Mouse (Mus musculus): ENCODE data around the gene Phactr3.
A peak's percentile ranks its signal among the peaks of the same experiment; 100 is the strongest.
"Not testable (repeated sequence)": the region's sequence is repeated elsewhere in the genome, so short reads cannot be mapped to it uniquely, and the experiment has no call there.

The Phactr3 gene

DNA sequence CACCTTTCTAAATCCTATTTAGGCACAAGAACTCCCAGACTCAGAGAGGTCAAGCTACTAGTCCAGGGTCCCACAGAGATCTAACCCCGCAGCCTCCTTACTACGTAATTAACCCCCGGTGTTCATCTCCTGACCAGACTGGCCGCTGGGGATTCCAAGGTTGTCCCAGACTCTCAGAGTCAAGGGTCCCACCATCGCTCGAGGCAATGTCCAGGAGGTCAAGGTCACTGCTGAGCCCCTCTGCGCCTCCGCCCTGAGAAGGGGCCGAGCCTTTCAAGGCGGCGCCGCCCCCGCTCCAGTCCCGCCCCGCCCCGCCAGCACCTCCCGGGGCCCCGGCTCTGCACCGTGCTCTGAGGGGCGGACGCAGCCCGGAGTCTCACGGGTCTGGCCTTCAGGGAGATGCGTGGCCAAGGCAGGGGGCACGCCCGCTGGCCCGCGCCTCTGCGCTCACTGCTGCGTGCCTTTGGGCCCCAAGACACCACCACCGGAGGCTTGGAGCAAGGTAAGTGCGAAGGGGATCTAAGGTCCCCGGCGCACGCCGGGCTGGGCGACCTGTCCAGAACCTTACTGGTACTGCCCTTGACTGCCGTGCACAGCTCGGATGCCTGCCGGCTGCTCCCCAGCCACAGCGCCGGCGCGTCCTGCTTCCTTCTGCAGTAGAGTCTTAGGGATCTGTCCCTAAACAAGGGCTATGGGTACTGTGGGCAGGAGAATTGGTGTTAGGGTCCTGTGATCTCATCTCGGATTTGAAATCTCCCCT is at the start of gene Phactr3:
Gene Phactr3, plus strand, starts transcription at position 175 of the 760 bp plus-strand sequence.
- DNase-seq (ENCODE audit: low spot score in 2 of 2), result peak in 1 of 2 experiments; percentile 23

DNA sequence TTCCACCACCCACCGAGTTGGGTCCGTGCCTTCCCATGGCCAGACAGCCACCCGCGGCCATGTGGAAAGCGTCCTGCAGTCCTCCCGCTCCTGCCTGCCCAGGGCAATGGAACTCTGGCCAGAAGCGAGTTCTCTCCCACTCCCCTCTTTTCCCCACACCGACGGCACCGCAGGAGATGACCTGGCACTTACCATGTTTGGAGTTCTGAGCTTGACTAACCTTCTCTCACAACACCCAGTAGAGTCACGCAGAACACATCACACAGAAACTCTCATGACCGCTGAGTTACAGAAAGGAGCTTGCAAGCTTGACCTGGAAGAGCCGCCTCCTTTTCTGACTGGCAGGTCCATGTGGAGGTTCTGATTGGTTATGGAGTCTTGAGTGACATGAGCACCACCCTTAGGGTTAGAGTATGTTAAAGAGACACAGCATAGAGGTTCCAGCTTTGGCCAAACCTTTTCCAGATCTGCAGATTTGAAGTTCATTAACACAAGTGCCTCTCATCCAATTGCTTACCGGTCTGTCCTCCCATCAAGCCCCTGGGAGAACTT is 40.5 kb upstream of the Phactr3 start, which contains the start of gene Zfp931:
Gene Zfp931, minus strand, starts transcription at position 311 of the 552 bp plus-strand sequence.
- DNase-seq (ENCODE audit: low spot score in 2 of 2), result not testable (repeated sequence)

DNA sequence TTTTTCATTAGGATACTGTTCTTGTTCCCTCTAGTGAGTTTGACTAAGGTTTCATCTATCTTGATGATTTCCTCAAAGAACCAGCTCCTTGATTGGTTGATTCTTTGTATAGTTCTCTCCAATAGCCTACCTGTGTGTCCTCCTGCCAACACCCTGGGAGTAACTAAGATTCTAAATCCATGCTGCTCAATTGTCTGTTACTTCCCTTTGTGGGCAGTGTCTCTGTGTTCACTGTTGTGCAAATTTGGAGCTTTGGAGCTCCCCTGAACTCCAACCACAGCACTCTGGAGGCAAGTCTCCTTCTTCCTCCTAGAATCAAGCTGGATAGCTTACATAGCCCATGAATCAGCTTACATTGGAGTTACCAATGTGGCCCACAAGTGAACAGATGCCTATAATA is 29.2 kb upstream of the Phactr3 start:
- no peak for DNase-seq (ENCODE audit: low spot score in 2 of 2)

DNA sequence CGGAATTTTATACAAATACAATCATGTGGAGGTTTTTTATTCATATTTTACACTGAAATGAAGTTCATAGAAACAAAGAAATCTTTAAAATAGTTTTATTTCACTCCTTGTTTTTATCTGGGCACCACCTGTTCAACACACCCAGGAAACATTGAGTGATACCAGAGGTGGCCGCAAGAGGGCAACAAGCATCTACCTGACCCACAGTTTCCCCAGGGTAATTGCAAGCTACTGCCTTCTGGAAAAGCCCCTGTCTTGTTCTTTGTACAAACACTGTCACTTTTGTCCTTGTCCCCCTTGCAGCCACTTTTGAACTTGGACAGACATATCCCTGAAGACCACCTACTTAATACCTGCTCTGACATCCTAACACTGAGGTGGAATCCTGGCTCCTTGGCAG is 20.8 kb upstream of the Phactr3 start:
- peak; percentile 49 to 62 for DNase-seq (ENCODE audit: low spot score in 2 of 2)

DNA sequence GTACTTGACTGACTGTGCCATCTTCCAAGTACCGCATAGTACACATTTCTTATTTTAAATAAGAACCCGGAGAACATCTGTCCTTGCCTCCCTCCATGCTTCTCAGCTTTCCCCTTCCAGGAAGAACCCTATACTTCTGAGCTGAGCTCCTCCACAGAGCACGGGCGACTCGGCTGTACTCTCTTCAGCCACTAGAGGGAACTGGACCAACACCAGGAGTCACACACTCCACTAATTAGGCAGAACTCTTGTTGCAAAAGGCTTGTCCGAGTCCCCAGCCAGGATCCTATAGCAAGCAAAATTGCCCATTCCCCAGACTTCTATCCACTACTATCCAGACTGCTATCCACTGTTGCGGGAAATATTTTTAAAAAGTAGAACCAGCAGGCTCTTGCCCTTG is 16.8 kb upstream of the Phactr3 start:
- peak in 1 of 2 experiments; percentile 60 for DNase-seq (ENCODE audit: low spot score in 2 of 2)

DNA sequence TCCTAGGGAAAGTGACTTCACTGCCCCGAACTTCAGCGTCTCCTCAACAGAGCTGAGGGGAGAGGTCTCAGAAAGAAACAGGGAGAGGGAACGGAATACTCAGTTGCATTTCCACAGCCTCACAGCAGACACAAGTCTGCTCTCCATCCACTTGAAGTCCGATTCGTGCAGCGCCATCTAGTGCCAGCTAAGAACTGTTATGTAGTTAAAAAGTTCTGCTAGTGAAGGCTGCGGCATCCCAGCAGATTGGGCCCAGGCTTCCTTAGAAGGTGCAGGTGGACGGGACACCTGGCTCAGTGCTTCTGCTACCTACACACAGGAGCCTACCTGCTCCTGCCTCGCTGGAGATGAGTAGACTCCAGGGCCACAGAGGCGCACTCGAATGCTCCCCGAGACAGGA is 829 bp upstream of the Phactr3 start:
- peak; percentile 40 to 49 for DNase-seq (ENCODE audit: low spot score in 2 of 2)

DNA sequence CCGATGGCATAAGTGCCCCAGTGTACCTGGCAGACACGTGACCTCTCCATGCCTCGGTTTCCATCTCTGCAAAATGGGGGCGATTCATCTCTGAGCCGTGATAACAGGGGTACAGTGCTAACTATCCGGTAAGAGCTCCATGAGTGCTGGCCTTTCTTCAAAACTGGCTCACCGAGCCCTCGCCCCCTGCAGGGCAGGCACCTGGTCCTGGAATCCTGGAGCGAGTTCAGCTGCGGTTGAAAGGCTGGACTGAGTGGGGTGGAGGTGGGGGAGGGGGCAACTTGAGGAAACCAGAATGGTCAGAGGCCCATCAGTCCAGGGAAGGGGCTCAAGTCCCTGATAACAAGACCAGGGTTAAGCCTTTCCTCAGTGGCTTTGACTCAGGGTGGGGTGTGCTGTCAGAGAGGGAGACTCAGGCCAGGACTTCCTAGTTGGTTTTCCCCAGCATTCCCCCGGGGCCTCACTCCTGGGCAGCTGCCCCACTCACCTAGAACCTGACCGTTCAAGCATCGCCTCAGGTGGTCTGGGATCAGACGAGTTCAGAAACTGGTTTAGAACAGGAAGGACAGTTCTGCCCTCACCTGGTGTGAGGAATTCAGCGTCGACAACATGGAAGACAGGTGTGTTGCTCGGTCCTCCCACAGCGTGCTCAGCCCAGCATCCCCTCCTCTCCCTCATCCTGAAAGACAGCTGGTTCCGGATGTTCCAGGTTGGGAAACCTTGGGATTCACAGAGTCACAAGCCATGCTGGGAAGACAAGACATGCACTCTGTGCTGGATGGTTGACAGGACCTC is 983 bp downstream of the Phactr3 start:
- DNase-seq (ENCODE audit: low spot score in 2 of 2), result peak in 1 of 2 experiments; percentile 16

DNA sequence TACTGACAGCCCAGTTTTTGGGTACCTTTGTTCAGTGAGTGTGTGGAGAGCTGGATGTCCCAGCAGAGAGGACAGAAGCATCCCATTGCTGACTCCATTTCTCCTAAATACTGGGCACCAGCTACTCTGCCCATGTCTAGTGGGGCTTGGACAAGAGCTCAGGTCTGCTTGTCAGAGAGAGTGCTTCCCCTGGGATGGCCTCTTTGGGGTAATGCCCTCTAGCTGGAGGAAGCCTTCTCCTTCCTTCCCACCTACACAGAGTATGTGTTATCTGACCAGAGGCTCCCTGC is 1.5 kb downstream of the Phactr3 start:
- DNase-seq (ENCODE audit: low spot score in 2 of 2), result no peak

DNA sequence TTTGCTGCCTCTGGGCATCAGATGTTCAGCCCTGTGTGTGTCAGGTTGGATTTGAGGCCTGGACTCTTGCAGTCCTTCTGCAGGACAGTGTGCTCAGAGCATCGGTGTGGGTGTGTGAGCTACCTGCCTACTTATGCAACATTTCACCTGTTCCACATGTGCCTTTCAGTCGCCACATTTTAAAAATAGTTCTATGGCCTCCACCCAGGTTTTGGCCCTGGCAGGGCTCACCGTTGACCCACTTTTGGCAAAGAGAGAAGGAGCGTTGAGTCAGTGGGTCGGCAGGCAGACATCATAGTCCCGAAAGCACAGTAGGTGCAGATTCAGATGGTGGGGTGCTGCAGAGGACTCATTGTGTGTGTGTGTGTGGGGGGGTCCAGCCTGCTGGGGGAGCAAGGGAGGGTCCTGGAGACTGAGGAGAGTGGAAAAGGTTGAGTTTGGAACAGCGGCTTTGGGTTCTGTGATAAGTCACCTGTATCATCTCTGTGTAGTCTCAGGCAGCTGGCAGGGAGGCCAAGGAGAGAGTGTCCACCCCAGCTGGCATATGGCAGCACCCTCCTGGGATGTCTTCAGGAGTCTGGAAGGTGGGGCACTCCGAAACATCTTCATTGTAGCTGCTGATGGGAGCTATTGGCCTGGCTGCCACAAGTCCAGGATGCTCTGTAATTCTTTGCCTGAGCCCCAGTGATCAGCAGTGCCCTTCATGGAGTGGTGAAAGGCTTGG is 2.0 kb downstream of the Phactr3 start:
- DNase-seq (ENCODE audit: low spot score in 2 of 2), result peak in 1 of 2 experiments; percentile 15

DNA sequence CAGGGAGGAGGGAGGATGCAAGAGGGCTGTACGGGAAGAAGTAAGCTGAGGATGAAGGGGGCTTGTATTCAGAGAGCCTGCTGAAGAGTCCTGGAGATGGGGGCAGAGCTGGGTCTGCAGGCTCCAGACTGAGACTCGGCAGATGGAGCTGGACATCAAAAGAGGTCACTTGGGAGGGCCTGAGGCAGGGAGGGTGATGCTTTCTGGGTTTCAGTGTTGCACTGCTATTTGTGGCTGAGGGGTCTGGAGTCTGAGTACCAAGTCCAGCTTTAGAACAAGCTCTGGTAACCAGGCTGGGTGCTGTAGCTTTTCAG is 2.6 kb downstream of the Phactr3 start:
- DNase-seq (ENCODE audit: low spot score in 2 of 2), result no peak

DNA sequence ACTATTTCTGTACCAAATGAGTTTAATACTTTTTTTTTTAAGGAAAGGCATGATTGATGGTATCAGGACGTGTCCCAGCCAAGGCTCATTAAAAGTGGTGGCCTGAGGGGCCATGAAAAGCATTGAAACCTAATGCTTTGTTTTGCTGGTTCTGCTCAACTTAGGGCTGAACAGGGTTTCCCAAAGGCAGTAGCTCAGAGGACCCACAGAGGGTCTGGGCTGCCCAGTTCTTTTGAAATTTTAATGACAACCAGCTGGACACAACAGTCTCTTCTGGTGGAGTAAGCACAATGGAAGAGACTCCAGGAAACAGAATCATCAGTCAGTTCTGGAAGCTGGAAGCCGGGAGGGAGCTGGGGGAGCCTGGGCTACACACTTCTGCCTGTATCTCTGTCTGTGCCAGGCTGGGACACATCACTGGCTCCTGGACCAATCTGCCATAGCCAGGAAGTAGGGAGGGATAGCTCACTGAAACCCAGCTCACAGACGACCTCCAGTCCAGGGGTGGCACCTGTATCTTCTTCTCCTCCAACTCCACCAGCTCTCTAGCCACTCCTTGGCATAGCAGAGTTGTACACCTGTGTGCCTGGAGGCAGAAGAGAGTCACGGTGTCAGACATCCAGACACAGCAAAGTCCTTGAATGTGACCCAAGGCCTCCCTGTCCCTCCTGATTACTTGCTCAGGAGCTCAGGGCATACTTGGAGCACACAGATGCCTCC is 3.3 kb downstream of the Phactr3 start:
- DNase-seq (ENCODE audit: low spot score in 2 of 2), result peak in 1 of 2 experiments; percentile 13

DNA sequence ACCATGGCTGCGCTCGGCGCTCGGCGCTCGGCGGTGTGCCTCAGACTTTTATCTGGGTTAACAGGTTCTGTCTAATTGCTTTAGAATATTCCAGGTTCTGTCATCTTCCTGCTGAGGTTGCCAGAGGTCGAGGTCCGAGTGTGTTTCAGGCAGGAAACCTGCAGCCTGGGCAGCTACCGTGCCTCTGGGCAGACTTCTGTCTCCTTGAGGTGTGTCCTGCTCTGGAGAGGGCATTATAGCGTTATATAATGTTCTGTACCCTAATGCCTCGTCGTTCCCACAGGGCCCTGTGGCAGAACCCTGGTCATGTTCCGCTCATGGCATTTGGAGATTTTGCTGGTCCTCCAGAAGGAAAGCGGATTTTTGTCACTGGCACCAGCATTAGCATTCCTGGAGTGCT is 4.7 kb downstream of the Phactr3 start:
- no peak for DNase-seq (ENCODE audit: low spot score in 2 of 2)

DNA sequence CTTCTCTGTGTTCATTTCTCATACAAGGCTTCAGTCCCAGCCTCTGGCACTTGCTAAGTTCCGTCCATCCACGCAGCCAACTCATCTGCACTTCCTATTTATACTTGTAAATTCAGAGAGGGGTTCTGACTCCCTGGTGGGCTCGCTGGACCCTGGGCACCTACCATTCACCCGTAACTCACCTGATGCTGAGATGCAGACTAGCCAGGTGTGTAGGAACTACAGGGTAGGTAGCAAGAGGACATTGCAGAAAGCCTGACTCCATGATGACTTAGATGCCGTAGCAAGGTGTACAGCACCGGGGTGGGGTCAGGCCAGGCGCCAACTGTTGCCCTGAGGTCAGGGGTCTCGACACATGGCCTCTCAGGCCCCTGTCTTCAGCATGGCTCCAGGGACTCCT is 6.7 kb downstream of the Phactr3 start:
- peak in 1 of 2 experiments; percentile 13 for DNase-seq (ENCODE audit: low spot score in 2 of 2)

DNA sequence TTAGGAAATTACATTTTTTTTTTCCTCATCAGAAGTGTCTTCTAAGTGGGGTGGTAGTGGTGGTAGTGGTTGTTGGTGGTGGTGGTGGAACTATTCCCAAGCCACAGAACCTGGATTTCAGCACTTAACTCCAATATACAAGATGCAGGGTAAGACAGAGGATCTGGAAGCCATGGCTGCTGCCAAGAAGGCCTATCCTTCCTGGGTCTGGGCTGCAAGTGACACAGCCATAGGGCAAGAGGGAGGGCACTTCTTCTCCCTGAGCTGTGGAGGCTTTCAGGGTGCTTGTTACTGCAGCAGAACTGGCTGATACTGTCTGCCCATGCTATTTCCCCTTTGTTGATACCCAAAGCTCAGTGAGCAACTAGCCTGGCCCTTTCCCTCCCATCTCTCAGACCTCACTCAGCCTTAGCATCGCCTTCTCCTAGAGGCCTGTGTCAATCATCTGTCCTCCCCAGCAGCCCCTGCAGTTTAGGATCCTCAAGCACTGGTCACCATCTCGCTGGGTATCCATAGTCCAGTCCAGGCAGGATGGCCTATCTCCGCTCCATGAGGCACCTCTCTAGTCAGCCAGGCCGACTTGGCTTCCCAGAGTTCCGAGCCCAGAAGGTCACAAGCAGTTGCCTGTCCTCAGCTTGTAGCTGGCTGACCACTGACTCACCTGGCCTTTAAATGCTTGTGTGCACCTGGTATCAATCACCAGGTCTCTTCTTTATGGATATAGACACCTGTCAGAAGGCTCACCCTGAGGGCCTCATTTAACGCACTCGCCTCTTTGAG is 7.5 kb downstream of the Phactr3 start:
- peak in 1 of 2 experiments; percentile 17 for DNase-seq (ENCODE audit: low spot score in 2 of 2)

DNA sequence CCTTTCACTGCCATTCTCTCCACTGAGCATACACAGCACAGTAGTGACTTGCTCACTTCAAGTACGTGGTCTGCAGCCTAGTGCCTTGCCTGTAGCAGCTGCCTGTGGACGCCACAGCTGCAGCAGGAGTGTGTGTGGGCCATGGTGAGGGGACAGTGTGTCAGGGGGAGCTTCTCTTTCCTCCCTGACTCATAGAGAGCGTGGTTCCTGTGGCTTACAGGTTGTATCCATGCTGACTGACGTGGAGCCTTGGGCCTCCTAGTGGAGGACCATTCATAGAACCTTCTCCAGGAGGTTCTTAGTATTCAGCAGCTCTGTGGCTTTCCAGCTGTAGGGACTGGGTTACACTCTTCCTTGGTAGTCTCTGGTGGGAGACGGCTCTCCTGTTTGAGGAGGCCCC is 9.8 kb downstream of the Phactr3 start:
- DNase-seq (ENCODE audit: low spot score in 2 of 2), result peak in 1 of 2 experiments; percentile 13

DNA sequence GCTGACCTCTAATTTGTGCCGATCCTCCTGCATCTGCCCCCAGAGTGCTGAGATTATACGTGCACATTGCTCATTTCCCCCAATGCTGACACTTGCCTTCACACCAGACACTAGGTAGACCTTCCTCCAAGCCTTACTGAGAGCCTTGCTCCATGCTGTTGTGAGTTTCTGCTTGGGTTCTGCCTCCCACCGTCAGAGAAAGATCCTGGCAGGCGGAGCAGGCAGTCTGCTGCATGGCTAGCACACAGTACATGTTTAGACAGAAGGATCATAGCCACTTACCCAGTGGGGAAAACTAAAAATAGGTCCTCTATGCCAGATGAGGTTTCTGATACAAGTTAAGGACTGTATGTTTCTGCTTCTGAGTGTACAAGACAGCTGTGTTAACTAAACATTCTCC is 10.4 kb downstream of the Phactr3 start:
- no peak for DNase-seq (ENCODE audit: low spot score in 2 of 2)

DNA sequence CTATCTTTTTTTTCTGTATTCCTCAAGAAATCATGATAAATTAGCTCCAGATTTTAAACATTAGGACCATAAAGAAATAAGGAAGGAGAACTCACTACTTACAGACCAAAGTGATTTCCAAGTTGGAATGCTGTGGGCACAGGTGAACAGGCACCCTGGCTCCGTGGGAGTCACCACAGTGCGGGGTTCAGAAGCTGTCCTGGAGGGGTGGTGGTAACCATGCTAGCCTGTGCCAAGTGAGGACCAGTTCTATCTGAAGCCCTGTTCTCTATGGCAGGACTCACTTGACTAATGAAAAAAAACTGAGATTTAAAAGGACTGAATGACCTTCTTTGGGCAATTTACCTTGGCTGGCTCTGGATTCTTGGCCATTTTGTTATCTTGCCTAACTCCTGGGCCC is 10.9 kb downstream of the Phactr3 start:
- peak in 1 of 2 experiments; percentile 12 for DNase-seq (ENCODE audit: low spot score in 2 of 2)

DNA sequence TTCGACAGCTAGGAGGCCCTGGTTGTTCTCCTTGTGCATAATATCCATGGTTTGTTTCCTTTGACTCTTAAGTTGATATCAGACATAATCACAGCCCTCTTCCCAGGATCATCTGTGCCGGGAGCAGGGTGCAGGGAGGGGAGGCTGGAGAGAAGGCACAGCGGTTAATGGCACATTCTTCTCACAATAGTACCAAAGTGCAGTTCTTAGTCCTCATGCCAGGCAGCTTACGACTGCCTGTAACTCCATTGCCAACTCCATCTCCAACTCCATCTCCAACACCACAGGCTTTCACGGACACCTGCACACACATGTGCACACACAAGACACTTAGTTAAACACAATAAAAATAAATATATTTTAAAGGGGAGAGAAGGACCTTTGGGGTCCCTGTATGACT is 11.8 kb downstream of the Phactr3 start:
- DNase-seq (ENCODE audit: low spot score in 2 of 2), result peak in 1 of 2 experiments; percentile 16

DNA sequence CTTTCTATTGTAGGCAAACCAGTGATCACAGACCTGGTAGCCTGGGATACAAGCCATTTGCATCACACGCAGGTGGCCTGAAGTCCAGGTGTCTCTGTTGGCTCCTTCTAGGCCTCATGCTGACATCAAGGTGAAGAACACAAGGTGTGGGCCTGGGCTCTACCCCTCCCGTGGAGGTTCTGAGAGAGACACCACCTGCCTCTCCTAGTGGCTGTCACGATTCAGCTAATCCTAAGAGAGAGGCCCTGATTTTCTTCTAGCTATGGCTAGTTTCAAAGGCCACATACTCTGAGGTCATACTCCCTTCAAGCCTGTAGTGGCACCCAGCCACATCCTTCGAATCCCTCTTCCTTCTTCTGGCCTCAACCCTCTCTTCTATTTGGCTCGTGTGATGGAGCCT is 12.2 kb downstream of the Phactr3 start:
- peak in 1 of 2 experiments; percentile 15 for DNase-seq (ENCODE audit: low spot score in 2 of 2)

DNA sequence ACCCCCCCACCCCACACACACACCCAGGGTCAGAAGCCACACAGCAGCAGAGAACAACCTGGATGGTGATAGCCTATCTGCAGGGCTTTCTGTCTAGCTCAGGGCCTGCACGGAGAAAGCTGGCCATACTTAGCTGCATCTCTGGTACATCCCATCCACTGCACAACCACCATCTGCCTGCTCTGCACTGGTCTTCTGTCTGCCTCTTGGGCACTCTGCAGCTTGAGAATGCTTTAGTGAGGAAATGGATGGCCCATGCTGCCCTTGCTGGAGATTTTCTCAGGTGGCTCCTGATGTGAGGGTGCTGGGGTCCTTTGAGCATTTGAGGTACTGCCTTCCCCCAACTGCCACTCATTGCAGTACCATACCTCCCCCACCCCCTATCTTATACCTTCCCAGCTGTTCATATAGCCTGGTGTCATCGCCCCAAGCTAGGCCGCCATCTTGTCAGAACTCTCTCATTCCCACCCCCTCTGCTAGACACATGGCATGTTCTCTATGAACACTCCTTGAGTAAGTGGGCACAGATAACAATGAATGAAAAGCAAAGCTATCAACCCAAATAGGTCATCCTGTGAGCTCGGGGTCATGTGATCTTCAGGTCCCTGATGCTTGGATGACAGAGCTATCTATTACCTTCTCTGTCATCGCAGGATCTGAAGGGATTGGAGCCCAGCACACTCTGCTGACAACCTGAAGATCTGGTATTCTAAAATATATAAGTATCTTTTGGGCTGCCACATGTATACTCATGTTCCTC is 13.0 kb downstream of the Phactr3 start:
- DNase-seq (ENCODE audit: low spot score in 2 of 2), result no peak
